In genomic region chr6:137053464-137053863, GRCm38 (mm10) we compare ENCODE assay signal across 8 mouse cellular contexts.
DNase-seq lines count a peak whose midpoint lies in the region; TF ChIP-seq lines count a peak whose summit lies in the region.

No protein-coding gene starts in this region.

- H3K9me3 ChIP-seq in ES-E14 (ENCODE audit: control insufficient read depth, insufficient read depth, low read depth, low read length), result no peaks in the 10 kb centered on the region

- no peak overlapping the region for H3K4me3 ChIP-seq in ES-E14 (ENCODE audit: insufficient read depth in 1 of 2, low read depth in 1 of 2, low read length in 2 of 2, poor library complexity in 1 of 2, severe bottlenecking in 1 of 2)

- no peak overlapping the region for H3K9ac ChIP-seq in ES-E14 (ENCODE audit: insufficient read depth, low read depth, low read length, poor library complexity, severe bottlenecking)

- H3K36me3 ChIP-seq in ES-E14 (ENCODE audit: control insufficient read depth, insufficient read depth, low read length, poor library complexity, severe bottlenecking), result no peaks in the 10 kb centered on the region

- no peaks in the 10 kb centered on the region for H3K4me1 ChIP-seq in ES-E14 (ENCODE audit: control insufficient read depth in 2 of 2, insufficient read depth in 2 of 2, low read length in 2 of 2, poor library complexity in 1 of 2)

- DNase-seq in layer of hippocampus, adult 11-12 months (ENCODE audit: low spot score), result peak; percentile 16
- no peak for DNase-seq in layer of hippocampus, postnatal 14 days (ENCODE audit: low spot score in 2 of 2)
- peak; percentile 56 for DNase-seq in ES-E14 (ENCODE audit: low read depth, low spot score)
- peak; percentile 71 for DNase-seq in adrenal gland, postnatal 10 days
- peak; percentile 62 for DNase-seq in kidney, postnatal 10 days
- DNase-seq in retina, embryonic 14.5 days (ENCODE audit: low spot score), result peak; percentile 51
- no peak for DNase-seq in right cerebral cortex, postnatal 36 days (ENCODE audit: low spot score in 2 of 2)
- no peak for DNase-seq in right cerebral cortex, postnatal 10 days (ENCODE audit: low spot score in 2 of 2)

- no peak overlapping the region for H3K27ac ChIP-seq in ES-E14 (ENCODE audit: insufficient read depth, low read depth, low read length, poor library complexity, severe bottlenecking)

- in situ Hi-C loops in ES-E14 (cut with MboI; ENCODE audit: low sequenced_read_pairs in 2 of 2, unreplicated experiment in 2 of 2), result no loop called here

TF ChIP-seq in ES-E14, 5 proteins besides CTCF, POLR2A, EP300 and RAD21:
- TF ChIP-seq ZC3H11A (IDR thresholded peaks at IDR 0.05; ENCODE audit: borderline replicate concordance, low read depth, low read length) (peak; percentile 48; the same call in 1 of the 2 replicates), ZNF384 (IDR thresholded peaks at IDR 0.05; ENCODE audit: low read depth, low read length) (no peak)
TF ChIP-seq in ES-E14: peak in this region for 1.

Comparison
In these comparisons a context has a peak if more than half of its experiments do, and no peak if none do; other contexts are left out.
1. DNase-seq: peak in layer of hippocampus, adult 11-12 months (single experiment), ES-E14 (single experiment), adrenal gland, postnatal 10 days (single experiment), kidney, postnatal 10 days (single experiment) and retina, embryonic 14.5 days (single experiment); none in layer of hippocampus, postnatal 14 days (0 of 2), right cerebral cortex, postnatal 36 days (0 of 2) and right cerebral cortex, postnatal 10 days (0 of 2).